Mouse (Mus musculus) midbrain, embryonic 12.5 days (tissue): Measurements from ENCODE around the gene 2700097O09Rik. TPM values are rescaled to one million over a fixed set of nuclear protein-coding genes. Genes with fewer than 3 reads are reported as not detected.
"Not testable (repeated sequence)": the region's sequence is repeated elsewhere in the genome, so short reads cannot be mapped to it uniquely, and the experiment has no call there.

Source experiments
- ATAC-seq: fragments of 200-750 bp; cut with Nextera tagmentation; 2 replicates; pipeline ENCODE4 v1.8.0; 2017; ENCODE audit warnings: low read depth, moderate TSS enrichment, moderate library complexity; ENCODE audit not compliant: low FRiP score
- H3K27ac ChIP-seq: fragments of 300-500 bp; sonication (generic); replicated peaks from 2 replicates; pipeline ENCODE4 v1.5.1; 2016; ENCODE audit warnings: mild to moderate bottlenecking
- H3K27me3 ChIP-seq: fragments of 300-500 bp; sonication (generic); 2 replicates; pipeline ENCODE4 v1.6.1; 2016; ENCODE audit warnings: mild to moderate bottlenecking
- H3K36me3 ChIP-seq: fragments of 300-500 bp; sonication (generic); 2 replicates; pipeline ENCODE4 v1.6.1; 2016
- H3K4me1 ChIP-seq: fragments of 300-500 bp; sonication (generic); 2 replicates; pipeline ENCODE4 v1.6.1; 2016
- H3K4me2 ChIP-seq: fragments of 300-500 bp; sonication (generic); replicated peaks from 2 replicates; pipeline ENCODE4 v1.6.1; 2016; ENCODE audit warnings: mild to moderate bottlenecking, moderate library complexity
- H3K4me3 ChIP-seq: fragments of 300-500 bp; sonication (generic); 2 replicates; pipeline ENCODE4 v1.5.1; 2016; ENCODE audit warnings: mild to moderate bottlenecking
- H3K9ac ChIP-seq: fragments of 300-500 bp; sonication (generic); replicated peaks from 2 replicates; pipeline ENCODE4 v1.6.1; 2016; ENCODE audit warnings: mild to moderate bottlenecking, moderate library complexity
- H3K9me3 ChIP-seq: fragments of 300-500 bp; sonication (generic); 2 replicates; pipeline ENCODE4 v1.6.1; 2016; ENCODE audit warnings: mild to moderate bottlenecking
- WGBS: fragments of 180-500 bp; shearing (Covaris S2); methylation state at CpG from one replicate; pipeline ENCODE4 v1.1.7; 2016; 5-methylcytosine and 5-hydroxymethylcytosine counted together
- polyA plus RNA-seq: library from polyadenylated mRNA; unstranded; fragments of >200 nt; fragmentation: Nextera tagmentation; extraction: Ambion mirVana; gene quantifications from 2 replicates; pipeline ENCODE4 v1.2.1, GENCODE M21; 2016

The 2700097O09Rik gene
- 36.3 and 38.7 TPM in 2 replicates for polyA plus RNA-seq

GRCm38 (mm10) chr12:55079726-55080600 lies at the start of gene 2700097O09Rik, which contains the start of gene Srp54a:
Gene 2700097O09Rik, minus strand, starts transcription at chr12:55080110.
Gene Srp54a, plus strand, starts transcription at chr12:55080262.
- Histone ChIP-seq H3K4me2 (peak within 1 kb of the TSS; percentile 62), H3K27ac (peak within 1 kb of the TSS; percentile 82), H3K4me3 (peak within 1 kb of the TSS; percentile 75), H3K9ac (peak within 1 kb of the TSS; percentile 73)
- peak; percentile 99 for ATAC-seq
- WGBS = under 1% methylated on average over 60 of the region's 60 CpGs
- not testable (repeated sequence) for H3K4me1 ChIP-seq, H3K36me3 ChIP-seq, H3K9me3 ChIP-seq, H3K27me3 ChIP-seq

- peak; percentile 57 for ATAC-seq
- H3K4me2 ChIP-seq, H3K4me3 ChIP-seq, H3K4me1 ChIP-seq, H3K27ac ChIP-seq, H3K27me3 ChIP-seq, H3K9me3 ChIP-seq, H3K9ac ChIP-seq, H3K36me3 ChIP-seq: not testable (repeated sequence)
- no CpG with 5 or more reads among the region's 18 CpGs for WGBS
These were observed 44.8 kb upstream of the 2700097O09Rik start for GRCm38 (mm10) chr12:55124731-55125130.

- WGBS = no CpG with 5 or more reads among the region's 40 CpGs
- H3K9me3 ChIP-seq, H3K4me2 ChIP-seq, H3K27ac ChIP-seq, H3K4me1 ChIP-seq, H3K27me3 ChIP-seq, H3K4me3 ChIP-seq, H3K9ac ChIP-seq, H3K36me3 ChIP-seq: not testable (repeated sequence)
- ATAC-seq = peak; percentile 97
These were observed 44.3 kb upstream of the 2700097O09Rik start, which contains the start of gene Fam177a for GRCm38 (mm10) chr12:55124242-55124641. Gene Fam177a, plus strand, starts transcription at chr12:55124469.

DNA sequence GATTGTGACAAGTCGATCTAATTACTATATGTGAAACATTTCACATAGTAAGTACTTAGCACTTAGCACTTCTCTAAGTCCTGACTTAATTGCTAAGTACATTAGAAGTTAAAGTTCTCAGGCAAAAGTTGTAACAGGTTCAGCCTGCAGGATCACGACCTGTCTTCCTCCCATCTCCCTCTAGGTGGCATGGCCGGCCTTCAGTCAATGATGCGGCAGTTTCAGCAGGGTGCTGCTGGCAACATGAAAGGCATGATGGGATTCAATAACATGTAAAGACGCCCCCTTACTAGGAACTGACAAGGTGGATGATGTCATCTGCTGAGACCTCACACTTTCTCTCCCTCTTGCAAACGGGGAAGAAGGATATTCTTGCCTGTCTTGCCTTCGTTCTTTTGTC lies 32.7 kb upstream of the 2700097O09Rik start:
- not testable (repeated sequence) for H3K27ac ChIP-seq, H3K4me1 ChIP-seq, H3K27me3 ChIP-seq, H3K9ac ChIP-seq, H3K36me3 ChIP-seq, ATAC-seq, H3K4me2 ChIP-seq, H3K4me3 ChIP-seq, H3K9me3 ChIP-seq
- WGBS = no CpG with 5 or more reads among the region's 7 CpGs

DNA sequence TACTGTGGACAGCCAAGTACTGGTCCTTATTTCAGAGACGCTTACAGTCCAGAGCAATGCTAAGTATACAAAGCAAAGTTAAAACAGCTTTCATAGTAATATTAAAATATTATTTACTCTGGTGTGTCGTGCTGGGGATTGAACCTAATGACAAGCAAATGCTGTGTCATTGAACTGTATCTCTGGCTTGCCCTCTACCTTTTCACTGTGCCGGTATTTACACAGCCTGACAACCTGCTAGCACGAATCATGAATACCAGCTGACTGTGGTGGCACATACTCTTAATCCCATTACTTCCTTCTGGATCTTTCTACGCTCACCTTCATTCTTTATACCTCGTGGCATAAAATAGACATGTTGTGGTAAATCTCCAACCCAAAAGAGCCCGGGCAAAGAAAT lies 12.2 kb upstream of the 2700097O09Rik start:
- H3K4me1 ChIP-seq, ATAC-seq, H3K4me3 ChIP-seq, H3K36me3 ChIP-seq, H3K4me2 ChIP-seq, H3K27me3 ChIP-seq, H3K9me3 ChIP-seq, H3K9ac ChIP-seq, H3K27ac ChIP-seq: not testable (repeated sequence)
- 100% methylated on average over 1 of the region's 7 CpGs for WGBS

DNA sequence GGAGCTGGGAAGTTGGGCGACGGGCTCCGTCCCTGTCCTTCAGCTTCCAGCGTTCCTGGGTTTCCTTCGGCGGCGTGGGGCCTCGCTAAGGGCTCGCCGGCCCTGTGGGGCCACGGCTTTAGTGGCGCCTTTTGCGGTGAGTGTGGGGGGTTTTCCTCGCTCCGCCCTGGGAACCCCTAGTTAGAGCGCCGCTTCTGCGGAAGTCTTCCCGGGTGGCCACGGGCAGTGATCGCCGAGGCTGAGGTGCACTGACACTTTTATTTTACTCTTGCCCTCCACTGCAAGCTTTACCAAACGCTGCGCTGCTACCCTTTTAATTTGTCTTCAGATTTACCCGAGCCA lies 662 bp upstream of the 2700097O09Rik start:
- WGBS = under 1% methylated on average over 25 of the region's 25 CpGs
- peak overlapping the region; percentile 82 for H3K27ac ChIP-seq
- peak; percentile 63 for ATAC-seq

DNA sequence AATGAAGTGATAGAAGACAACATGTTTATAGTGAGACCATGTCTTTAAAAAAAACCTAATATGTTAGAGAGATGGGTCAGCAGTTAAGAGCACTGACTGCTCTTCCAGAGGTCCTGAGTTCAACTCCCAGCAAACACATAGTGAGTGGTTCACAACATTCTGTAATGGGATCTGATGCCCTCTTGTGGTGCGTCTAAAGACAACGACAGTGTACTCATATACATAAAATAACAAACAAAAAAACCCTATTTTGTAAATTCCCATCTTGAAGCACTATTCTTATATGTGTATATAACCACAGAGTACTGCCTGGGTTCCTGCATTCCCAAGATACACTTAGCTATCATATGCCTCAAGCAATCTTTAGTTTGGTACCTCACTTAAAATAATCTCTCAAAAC lies 1.2 kb downstream of the 2700097O09Rik start:
- not testable (repeated sequence) for H3K27ac ChIP-seq, H3K9ac ChIP-seq, H3K4me3 ChIP-seq, ATAC-seq, H3K27me3 ChIP-seq, H3K9me3 ChIP-seq, H3K4me1 ChIP-seq, H3K36me3 ChIP-seq
- 0 out of 2 replicates have a peak overlapping the region, but pooled peaks have one; percentile 9 for H3K4me2 ChIP-seq
- 46% methylated on average over 2 of the region's 2 CpGs for WGBS

More for the DNA sequence above, 662 bp upstream of the 2700097O09Rik start:
- H3K4me2 ChIP-seq = peak overlapping the region; percentile 57
- not testable (repeated sequence) for H3K27me3 ChIP-seq, H3K36me3 ChIP-seq, H3K4me1 ChIP-seq, H3K9me3 ChIP-seq
- H3K9ac ChIP-seq = peak overlapping the region; percentile 73
- H3K4me3 ChIP-seq = peak overlapping the region; percentile 75

DNA sequence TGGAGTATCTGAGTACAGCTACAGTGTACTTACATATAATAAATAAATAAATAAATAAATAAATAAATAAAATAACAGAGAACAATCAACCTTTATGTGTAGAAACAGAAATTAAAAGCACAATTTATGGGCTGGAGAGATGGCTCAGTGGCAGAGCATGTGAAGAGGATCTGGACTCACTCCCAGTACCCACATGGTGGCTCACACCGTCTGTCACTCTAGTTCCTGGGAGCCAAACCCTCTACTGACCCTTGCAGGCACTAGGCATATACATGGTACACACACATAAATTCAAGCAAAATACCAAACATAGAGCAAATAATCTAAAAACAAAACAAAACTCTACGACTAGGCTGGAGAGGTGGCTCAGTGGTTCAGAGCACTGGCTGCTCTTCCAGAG lies 4.6 kb downstream of the 2700097O09Rik start:
- no peaks in the 10 kb centered on the region for H3K9me3 ChIP-seq
- H3K4me2 ChIP-seq = no peak overlapping the region
- H3K4me3 ChIP-seq = no peak overlapping the region
- no peak overlapping the region for H3K27ac ChIP-seq
- 98% methylated on average over 2 of the region's 2 CpGs for WGBS
- H3K36me3 ChIP-seq = no peaks in the 10 kb centered on the region
- H3K27me3 ChIP-seq = no peaks in the 10 kb centered on the region
- ATAC-seq = no peak
- H3K4me1 ChIP-seq = no peaks in the 10 kb centered on the region
- no peak overlapping the region for H3K9ac ChIP-seq

GRCm38 (mm10) chr12:55073686-55074085 lies 6.2 kb downstream of the 2700097O09Rik start:
- Histone ChIP-seq H3K9me3 (no peaks in the 10 kb centered on the region), H3K36me3 (no peaks in the 10 kb centered on the region), H3K4me2 (no peak overlapping the region), H3K4me3 (no peak overlapping the region), H3K27me3 (no peaks in the 10 kb centered on the region), H3K27ac (no peak overlapping the region), H3K9ac (no peak overlapping the region), H3K4me1 (no peaks in the 10 kb centered on the region)
- whole genome bisulfite sequencing = 96% methylated on average over 7 of the region's 7 CpGs
- ATAC-seq = no peak

GRCm38 (mm10) chr12:55072495-55072894 lies 7.4 kb downstream of the 2700097O09Rik start:
- Histone ChIP-seq H3K4me2 (no peak overlapping the region), H3K27me3 (no peaks in the 10 kb centered on the region), H3K36me3 (no peaks in the 10 kb centered on the region), H3K27ac (no peak overlapping the region), H3K4me1 (no peaks in the 10 kb centered on the region), H3K9ac (no peak overlapping the region), H3K4me3 (no peak overlapping the region), H3K9me3 (no peaks in the 10 kb centered on the region)
- no peak for ATAC-seq
- 71% methylated on average over 4 of the region's 4 CpGs for WGBS

- no peak overlapping the region for H3K4me2 ChIP-seq
- H3K4me3 ChIP-seq = no peak overlapping the region
- H3K4me1 ChIP-seq = no peaks in the 10 kb centered on the region
- H3K36me3 ChIP-seq = peaks cover 15% of the 10 kb centered on the region; the same call in 1 of the 2 replicates
- ATAC-seq = no peak
- H3K27me3 ChIP-seq = no peaks in the 10 kb centered on the region
- H3K27ac ChIP-seq = no peak overlapping the region
- 94% methylated on average over 1 of the region's 1 CpGs for WGBS
- no peaks in the 10 kb centered on the region for H3K9me3 ChIP-seq
- H3K9ac ChIP-seq = no peak overlapping the region
These were observed 17.8 kb downstream of the 2700097O09Rik start for GRCm38 (mm10) chr12:55062141-55062540.

- no peak for ATAC-seq
- no peak overlapping the region for H3K27ac ChIP-seq
- H3K9ac ChIP-seq = no peak overlapping the region
- peaks cover 15% of the 10 kb centered on the region; the same call in 1 of the 2 replicates for H3K36me3 ChIP-seq
- WGBS = 83% methylated on average over 10 of the region's 10 CpGs
- no peak overlapping the region for H3K4me3 ChIP-seq
- no peak overlapping the region for H3K4me2 ChIP-seq
- H3K9me3 ChIP-seq = no peaks in the 10 kb centered on the region
- no peaks in the 10 kb centered on the region for H3K27me3 ChIP-seq
- no peaks in the 10 kb centered on the region for H3K4me1 ChIP-seq
These were observed 18.9 kb downstream of the 2700097O09Rik start for GRCm38 (mm10) chr12:55061006-55061405.
